Mouse (Mus musculus): Measurements from ENCODE around the gene Pcsk7.
A peak's percentile ranks its signal among the peaks of the same experiment; 100 is the strongest.

The Pcsk7 gene

GRCm38 (mm10) chr9:45906355-45907077 is at the start of gene Pcsk7, which contains the start of gene Rnf214:
Gene Pcsk7 (plus strand): TSS chr9:45906497.
Gene Rnf214 (minus strand): TSS chr9:45906911.
- DNase-seq (ENCODE audit: low spot score in 2 of 2), result peak; percentile 88 to 95

- no peak for DNase-seq (ENCODE audit: low spot score in 2 of 2)
These were observed 46.9 kb upstream of the Pcsk7 start for GRCm38 (mm10) chr9:45859364-45859763.

GRCm38 (mm10) chr9:45861813-45862212 is 44.5 kb upstream of the Pcsk7 start:
- no peak for DNase-seq (ENCODE audit: low spot score in 2 of 2)

- DNase-seq (ENCODE audit: low spot score in 2 of 2), result no peak
These were observed 37.1 kb upstream of the Pcsk7 start for GRCm38 (mm10) chr9:45869181-45869580.

GRCm38 (mm10) chr9:45870265-45870664 is 36.0 kb upstream of the Pcsk7 start:
- no peak for DNase-seq (ENCODE audit: low spot score in 2 of 2)

GRCm38 (mm10) chr9:45877928-45878327 is 28.4 kb upstream of the Pcsk7 start:
- DNase-seq (ENCODE audit: low spot score in 2 of 2), result no peak

- DNase-seq (ENCODE audit: low spot score in 2 of 2), result no peak
These were observed 12.6 kb upstream of the Pcsk7 start for GRCm38 (mm10) chr9:45893681-45894080.

- no peak for DNase-seq (ENCODE audit: low spot score in 2 of 2)
These were observed 1.1 kb upstream of the Pcsk7 start for GRCm38 (mm10) chr9:45905196-45905595.

GRCm38 (mm10) chr9:45905811-45906237 is 473 bp upstream of the Pcsk7 start:
- peak; percentile 27 to 43 for DNase-seq (ENCODE audit: low spot score in 2 of 2)

GRCm38 (mm10) chr9:45907078-45907428 is 756 bp downstream of the Pcsk7 start:
- DNase-seq (ENCODE audit: low spot score in 2 of 2), result no peak

GRCm38 (mm10) chr9:45910995-45911394 is 4.7 kb downstream of the Pcsk7 start:
- no peak for DNase-seq (ENCODE audit: low spot score in 2 of 2)

GRCm38 (mm10) chr9:45911673-45912072 is 5.4 kb downstream of the Pcsk7 start:
- DNase-seq (ENCODE audit: low spot score in 2 of 2), result peak in 1 of 2 experiments; percentile 48

- DNase-seq (ENCODE audit: low spot score in 2 of 2), result no peak
These were observed 9.4 kb downstream of the Pcsk7 start for GRCm38 (mm10) chr9:45915659-45916058.

GRCm38 (mm10) chr9:45917041-45917934 is 11.0 kb downstream of the Pcsk7 start:
- DNase-seq (ENCODE audit: low spot score in 2 of 2), result peak in 1 of 2 experiments; percentile 77

GRCm38 (mm10) chr9:45919895-45920294 is 13.6 kb downstream of the Pcsk7 start:
- no peak for DNase-seq (ENCODE audit: low spot score in 2 of 2)

GRCm38 (mm10) chr9:45929285-45929684 is 23.0 kb downstream of the Pcsk7 start:
- no peak for DNase-seq (ENCODE audit: low spot score in 2 of 2)

- DNase-seq (ENCODE audit: low spot score in 2 of 2), result no peak
These were observed 25.7 kb downstream of the Pcsk7 start for GRCm38 (mm10) chr9:45931958-45932357.

- DNase-seq (ENCODE audit: low spot score in 2 of 2), result no peak
These were observed 26.5 kb downstream of the Pcsk7 start for GRCm38 (mm10) chr9:45932571-45933415.

- DNase-seq (ENCODE audit: low spot score in 2 of 2), result no peak
These were observed 29.4 kb downstream of the Pcsk7 start, which contains the start of gene Tagln for GRCm38 (mm10) chr9:45935628-45936210. Gene Tagln (minus strand): TSS chr9:45936058.

GRCm38 (mm10) chr9:45936883-45937282 is 30.6 kb downstream of the Pcsk7 start:
- peak in 1 of 2 experiments; percentile 68 for DNase-seq (ENCODE audit: low spot score in 2 of 2)

GRCm38 (mm10) chr9:45938088-45938487 is 31.8 kb downstream of the Pcsk7 start:
- DNase-seq (ENCODE audit: low spot score in 2 of 2), result no peak
